Mouse (Mus musculus) left cerebral cortex, adult 18-20 months (tissue): ENCODE data around the gene Csrp1. TPM values are rescaled to one million over a fixed set of nuclear protein-coding genes. Genes with fewer than 3 reads are reported as not detected.

Source experiments
- DNase-seq, 2 experiments: peaks; one replicate each; pipeline ENCODE4 v3.0.0; 2021 to 2022; ENCODE audit warnings: low spot score in 2 of 2, mixed read lengths in 1 of 2
- long read RNA-seq, 2 experiments: library from polyadenylated mRNA; stranded (forward); transcript quantifications; one replicate each; pipeline ENCODE4 v2.0.0; 2021
- total RNA-seq, 2 experiments: library from RNA; stranded (reverse); gene quantifications; 2 replicates each; pipeline ENCODE4 v1.2.3; 2021

Csrp1 gene
- total RNA-seq = 100 to 1,000 TPM; 219 to 238 TPM
- long read RNA-seq, experiment 1, transcript Csrp1-201 (6 exons, 1,823 nt) = major isoform, 103 of 114 reads
- long read RNA-seq, experiment 1, partial matches to known transcripts = 8 of 114 reads
- long read RNA-seq, experiment 1, other reads (novel, unspliced or antisense) = 3 of 114 reads
- long read RNA-seq, experiment 2, transcript Csrp1-201 (6 exons, 1,823 nt) = major isoform, 82 of 99 reads
- long read RNA-seq, experiment 2, partial matches to known transcripts = 15 of 99 reads
- long read RNA-seq, experiment 2, other reads (novel, unspliced or antisense) = 2 of 99 reads

DNA sequence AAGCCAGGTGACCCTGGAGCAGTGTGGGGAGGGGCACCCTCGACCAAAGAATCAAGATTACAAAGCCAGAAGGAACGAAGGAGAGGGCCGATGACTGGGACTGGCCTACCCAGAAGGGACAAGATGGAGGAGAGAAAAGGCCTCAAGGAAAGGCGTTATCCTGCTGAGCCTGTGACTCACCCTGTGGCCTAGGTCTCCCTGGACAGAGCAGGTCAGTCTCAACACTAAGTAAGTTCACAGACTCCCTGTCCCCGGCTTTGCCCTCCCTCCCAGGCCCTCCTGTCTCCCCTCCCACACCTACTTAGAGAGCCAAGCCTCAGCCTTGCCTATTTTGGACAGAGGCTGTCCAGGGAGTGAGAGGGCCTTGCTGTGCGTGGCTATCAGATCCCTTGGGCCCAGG lies at the start of gene Csrp1:
TSS of gene Csrp1 (plus strand) at position 79 of the 400 bp plus-strand sequence.
- DNase-seq = no peak

DNA sequence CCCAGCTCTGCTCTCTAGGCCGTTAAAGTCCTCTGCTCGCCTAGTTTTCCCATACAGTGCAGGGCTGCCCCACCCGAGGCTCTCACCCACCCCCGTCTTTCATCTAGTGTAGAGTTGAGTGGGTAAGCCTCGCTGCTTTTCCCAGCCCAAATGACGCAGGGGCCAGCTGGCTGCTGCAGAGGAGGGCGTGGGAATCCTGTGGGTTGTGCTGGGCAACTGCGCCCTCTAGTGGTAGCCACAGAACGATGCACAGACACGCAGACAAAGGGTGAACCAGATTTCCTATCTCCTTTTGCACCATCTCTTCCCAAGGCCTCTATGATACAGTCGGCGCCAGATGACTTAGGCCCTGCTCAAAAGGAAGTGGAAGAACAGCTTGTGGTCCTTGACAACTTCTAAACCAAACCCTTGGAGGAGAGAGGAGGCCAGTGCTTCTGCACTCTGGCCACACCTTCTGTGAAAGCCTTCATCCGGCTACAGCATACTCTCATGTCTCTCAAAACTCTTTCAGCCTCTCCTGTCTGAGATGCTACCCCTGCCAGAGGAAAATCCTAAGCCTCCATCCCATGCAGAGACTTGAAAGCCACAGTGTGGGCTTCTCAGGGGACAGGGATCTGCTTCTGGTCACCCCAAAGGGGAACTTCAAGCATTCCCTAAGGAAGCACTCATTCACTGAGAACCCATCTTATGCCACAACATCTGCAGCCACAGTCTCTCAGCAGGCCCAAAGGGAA lies 49.3 kb upstream of the Csrp1 start:
- DNase-seq = peak; percentile 92

DNA sequence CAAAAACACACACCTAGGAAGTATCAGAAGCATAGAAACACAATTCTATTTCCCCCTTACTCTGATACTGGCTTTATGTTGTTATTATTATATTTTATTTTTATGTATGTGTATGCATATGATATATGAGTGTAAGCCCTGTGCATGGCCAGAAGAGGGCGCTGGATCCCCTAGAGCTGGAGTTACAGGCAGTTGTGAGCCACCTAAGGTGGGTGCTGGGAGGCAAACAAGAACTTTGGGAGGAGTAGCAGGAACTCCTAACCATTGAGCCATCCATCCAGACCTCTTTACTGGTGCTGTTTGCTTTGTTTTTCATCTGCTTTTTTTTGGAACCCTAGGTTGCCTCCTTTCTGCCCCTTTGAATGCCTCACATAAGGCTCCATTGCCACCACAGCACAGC lies 48.5 kb upstream of the Csrp1 start:
- DNase-seq = no peak

DNA sequence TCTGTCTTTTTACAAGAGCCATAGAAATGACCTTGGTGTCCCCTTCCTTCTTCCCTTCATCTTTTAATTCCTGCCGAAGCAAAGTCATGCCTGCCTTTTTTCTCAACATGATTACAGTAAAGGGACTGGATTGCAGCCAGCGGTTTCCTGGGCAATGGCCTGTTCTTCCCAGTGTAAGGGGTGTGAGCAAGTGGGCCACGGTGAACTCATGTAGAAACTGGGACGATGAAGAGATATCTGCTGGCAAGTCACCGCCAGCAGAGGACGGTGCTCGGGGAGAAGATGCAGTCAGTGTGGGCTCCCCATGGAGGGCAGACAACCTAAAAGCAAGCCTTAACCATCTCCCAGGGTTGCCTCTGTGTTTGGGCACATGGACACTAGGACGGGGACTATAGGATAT lies 47.9 kb upstream of the Csrp1 start:
- DNase-seq = no peak

DNA sequence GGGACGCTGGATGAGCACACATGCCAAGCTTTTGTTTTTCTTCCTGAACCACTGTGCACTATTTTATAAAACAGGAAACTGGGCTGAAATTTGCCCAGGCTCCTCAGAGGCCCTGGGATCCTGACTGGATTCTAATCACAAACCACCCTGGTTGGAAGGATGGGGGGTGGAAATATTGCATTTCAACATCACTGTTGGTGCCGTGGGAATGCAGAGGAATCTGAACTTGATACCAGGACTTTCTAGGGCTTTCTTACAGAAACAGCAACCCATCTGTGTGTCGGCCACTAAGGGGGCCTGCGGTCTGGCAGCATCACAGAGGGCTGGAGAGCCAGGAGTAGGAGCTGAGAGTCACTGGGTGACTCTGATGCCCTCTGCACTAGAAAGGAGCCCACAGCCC lies 47.5 kb upstream of the Csrp1 start:
- DNase-seq = no peak

DNA sequence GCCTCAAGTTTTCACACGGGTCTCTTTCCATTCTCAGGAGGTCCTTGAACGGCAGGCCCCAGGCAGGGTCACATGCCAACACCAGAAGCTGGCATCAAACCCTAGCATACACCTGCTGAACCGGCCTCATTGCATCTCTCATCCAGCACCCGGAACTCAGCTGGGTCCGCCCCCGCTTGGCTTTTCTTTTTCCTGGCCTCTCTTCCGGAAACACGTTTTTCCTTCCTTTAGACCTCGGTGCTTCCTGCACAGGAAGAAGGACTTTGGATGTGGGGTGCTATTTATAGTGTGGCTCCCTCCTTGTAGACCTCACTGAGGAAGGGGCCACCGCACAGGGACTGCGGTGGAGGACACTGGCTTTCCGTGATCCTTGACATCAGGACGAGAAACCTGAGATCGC lies 46.4 kb upstream of the Csrp1 start:
- no peak for DNase-seq

DNA sequence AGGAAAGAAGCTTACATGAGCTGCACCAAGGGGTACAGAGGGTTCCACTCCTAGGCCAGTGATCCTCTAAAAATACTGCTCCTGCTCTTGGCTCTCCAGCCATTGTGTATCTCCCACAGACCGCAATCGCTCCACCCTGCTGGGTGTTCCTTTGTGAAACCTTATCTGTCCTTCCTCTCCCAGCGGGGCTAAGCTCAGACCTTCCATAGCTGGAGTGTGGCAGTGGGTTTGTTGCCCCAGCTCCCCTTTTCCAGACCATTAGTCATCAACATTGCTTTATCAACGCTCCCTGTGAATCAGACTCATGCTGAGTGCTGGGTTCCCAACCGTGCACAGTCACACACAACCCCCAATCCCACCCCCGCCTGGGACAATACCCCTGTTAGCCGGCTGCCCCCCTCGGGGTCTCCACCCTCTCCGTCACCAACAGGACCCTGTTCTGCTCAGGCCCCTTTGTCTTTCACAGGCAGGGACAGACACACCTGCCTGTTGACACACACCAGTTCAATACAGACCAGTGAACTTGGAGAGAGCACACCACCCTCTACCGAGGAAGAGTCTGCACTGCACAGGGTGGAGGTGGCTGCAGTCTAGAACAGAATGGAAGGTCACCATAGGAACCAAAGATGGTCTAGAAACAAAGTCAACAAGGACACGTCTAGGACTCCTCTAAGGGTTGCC lies 44.3 kb upstream of the Csrp1 start:
- no peak for DNase-seq

DNA sequence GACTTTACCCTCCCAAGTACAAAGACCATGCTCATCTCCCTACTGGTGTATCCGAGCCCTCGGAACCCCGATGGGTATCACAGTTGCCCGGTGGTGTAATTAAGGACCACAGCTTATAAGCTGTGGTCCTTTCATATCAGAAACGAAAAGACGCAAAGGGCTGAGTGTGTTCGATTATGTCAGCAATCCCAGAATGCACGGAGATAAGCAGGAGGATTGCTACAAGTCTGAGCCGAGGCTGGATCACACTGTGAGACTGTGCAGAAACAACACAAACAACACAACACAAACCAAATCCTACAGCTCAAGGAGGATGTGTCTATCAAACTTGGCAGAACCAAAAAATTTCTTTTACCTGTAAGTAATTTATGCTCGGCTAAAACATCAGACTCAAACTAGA lies 43.6 kb upstream of the Csrp1 start:
- no peak for DNase-seq

DNA sequence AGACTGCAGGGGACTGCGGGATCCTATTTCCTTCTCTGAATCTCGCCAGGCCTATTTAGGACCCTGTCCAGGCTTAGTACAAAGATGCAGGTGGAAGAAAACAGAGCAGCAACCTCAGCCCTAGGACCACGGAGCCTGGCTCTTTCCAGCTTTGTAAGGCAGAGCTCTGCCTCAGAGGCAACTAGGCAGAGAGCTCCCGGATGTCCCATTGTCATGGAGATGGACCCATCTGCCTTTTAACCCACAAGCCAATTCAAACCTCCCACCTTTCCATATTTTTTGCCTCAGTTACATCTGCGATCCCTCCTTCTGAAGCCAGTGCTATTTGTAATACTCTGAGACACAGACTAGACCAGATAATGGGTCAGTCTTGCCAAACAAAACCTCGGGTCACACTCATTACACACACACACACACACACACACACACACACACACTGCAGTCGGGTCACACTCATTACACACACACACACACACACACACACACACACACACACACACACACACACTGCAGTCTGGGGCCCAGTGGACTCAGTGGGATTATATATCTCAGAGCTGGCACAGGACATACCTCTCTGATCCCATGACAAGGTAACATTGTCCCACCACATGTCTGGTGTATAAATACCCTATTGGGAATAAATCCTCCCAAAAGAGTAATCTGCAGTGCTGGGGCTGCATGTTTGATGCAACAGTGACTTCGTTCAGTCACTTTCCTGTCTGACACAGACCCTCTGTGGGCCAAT lies 42.8 kb upstream of the Csrp1 start:
- DNase-seq = no peak

DNA sequence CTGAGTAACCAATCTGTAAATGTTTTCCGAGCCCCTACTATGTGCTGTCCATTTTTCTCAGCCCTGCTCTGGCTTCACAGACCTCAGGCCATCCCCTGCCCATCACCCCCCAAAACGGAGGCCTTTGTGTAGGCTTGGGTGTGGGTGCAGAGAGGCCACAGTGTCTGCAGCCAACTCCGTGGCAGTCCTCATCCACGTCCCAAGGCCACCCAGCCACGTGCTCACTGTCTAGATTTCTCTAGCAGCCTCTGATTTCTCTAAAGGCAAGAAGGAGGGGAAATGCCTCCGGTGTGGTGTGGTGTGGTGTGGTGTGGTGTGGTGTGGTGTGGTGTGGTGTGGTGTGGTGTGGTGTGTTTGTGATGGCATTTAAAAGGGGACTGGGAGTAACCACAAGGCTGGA lies 41.7 kb upstream of the Csrp1 start:
- no peak for DNase-seq

DNA sequence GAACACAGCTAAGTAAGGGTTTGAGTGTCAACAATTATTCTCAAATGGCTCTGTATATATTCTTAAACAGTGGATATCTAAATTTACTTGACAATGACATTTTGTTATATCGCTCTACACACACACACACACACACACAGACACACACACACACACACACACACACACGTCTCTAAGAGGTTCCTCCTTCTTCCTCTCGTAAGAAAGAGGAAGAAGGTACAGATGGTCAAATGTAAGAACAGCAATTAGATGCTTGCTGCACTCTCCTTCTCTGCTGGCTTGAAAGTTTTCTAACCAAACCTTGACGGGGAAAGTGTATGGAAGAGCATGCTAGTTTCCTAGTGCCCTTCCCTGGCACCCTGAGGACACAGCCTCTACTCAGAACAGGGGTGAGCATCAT lies 39.1 kb upstream of the Csrp1 start:
- no peak for DNase-seq

DNA sequence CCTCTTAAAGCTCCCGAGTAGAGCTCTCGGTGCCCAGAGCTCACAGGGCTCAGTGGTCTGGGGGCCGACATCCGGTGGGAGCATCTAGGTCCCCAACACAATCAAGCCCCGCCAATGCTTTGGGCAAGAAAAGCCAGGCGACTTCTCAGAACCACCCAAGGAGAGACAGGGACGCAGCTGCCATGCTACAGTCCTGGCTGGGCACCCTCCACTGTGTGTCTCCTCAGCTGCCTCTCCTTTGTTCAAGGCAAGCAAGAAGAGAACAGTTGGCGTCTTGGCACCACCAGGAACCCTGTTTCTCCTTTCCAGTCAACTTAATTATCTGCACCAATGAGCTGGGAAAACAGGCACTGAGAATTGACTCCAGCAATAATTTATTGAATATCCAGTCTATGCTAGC lies 38.7 kb upstream of the Csrp1 start:
- DNase-seq = no peak

DNA sequence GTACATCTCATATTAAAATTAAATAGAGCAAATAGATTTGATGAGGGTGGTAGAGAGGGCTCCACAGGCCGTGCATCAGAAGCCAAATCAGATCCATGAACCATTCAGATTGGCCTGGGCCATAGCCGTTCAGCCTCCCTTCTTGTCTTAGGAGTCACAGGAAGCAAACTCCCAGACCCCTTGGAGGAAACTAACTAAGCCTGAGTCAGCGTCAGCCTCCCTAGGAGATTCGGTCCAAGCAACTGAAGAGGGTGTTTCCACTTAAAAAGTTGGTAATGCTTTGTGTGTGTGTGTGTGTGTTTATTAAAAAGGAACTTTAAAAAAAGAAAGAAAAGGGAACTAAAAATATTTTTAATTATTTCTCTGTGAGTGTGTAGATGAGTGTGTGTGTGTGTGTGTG lies 35.0 kb upstream of the Csrp1 start:
- DNase-seq = no peak

DNA sequence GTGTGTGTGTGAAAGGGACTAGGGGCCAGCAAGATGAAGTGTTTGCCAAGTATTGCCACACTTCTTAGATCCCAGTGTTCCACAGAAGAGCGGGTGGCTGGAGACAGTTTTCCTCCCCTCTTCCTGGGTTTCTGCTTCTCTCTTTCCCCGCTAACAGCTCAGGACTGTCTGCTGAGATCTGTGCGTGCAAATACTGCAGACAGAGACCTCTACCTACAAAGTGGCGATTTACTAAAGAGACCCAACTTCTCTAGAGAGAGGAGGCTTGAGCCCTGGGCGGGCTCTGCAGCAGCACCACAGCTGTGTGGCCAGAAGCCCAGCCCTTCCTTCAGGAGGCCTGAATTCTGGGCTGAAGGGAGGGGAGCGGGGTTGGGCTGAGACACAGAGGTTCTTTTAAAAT lies 34.5 kb upstream of the Csrp1 start:
- no peak for DNase-seq

DNA sequence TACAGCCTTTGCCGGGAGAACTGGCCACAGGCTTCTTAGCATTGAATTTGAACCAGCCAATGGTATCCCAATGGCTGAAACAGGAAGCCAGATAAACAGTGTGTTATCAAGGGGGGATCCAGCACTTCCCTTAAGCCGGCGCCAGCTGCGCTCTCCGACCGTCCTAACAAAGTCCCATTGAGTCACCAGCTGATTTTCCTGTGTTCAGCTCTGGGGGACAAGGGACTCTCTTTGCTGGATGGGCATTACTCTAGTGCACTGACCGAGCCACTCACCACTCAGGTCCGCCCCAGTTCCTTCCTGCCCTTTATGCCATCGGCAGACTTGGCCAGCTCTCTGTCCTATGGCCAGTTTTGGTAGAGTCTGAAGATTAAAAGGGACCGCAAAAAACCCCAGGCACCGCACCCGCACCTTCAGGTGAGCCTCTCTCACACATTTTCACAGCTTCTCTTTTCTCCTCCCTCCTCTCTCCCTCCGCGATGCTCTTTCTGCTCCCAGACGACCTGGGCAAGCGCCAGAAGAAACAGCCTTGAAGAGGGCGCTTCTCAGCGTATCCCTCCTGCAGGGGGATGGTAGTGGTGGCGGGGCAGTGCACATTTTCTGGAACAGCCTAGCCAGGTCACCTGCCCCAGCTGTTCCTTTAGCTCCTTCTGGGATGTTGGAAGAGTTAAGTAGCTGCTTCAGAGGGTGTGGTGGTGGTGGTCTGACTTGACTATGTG lies 32.9 kb upstream of the Csrp1 start:
- no peak for DNase-seq

DNA sequence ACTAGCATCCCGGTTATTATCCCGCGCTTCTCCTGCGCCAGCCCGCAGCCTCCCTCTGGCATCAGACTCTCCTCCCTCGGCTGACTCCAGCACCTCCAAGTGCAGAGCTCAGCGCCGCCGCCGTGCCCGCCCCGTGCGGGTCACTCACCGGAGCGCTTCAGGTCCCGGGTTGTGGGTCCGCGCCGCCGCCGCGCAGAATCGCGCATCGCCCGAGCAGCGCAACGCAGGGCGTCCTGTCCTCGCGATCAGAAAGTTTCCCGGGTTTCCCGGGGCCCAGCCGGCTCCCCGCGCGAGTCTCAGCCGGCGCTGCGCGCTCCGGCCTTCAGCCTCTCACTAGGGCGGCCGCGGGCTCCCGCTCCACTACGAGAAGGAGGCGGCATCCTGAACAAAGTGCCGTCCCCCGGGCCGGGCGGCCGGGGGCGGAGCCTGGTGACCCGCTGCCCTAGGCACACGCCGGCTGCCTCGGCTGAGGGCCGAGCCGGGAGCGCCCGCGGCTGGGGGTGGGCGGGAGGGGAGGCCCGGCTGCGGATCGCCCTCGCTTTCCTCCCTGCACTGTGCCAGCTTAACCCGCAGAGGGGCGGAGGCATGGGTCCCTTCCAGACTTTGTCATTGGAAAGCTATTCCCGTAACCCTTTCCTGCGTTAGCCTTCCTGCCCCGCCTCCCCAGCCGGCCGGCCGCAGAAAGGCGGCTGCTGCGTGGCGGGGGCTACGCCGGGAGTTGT lies 31.9 kb upstream of the Csrp1 start:
- peak in 1 of 2 experiments; percentile 43 for DNase-seq

DNA sequence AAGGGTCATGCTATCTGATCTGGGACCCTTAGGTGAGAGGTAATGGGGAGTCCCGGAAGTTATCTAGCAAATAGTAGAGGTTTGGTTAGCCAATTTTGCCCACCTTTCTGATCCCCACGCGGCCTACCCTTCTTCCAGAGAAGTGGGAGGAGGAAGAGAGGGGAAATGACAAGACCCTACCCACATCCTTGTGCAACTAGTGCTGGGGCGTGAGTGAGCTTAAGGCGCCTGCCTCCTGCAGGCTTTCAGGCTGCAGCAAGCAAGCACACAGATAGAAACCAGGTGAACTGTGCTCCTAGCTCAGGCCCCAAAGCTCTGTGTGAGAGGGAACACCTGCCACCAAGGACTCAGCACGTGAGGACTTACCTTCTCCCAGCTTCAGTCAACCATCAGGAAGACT lies 31.2 kb upstream of the Csrp1 start:
- no peak for DNase-seq

DNA sequence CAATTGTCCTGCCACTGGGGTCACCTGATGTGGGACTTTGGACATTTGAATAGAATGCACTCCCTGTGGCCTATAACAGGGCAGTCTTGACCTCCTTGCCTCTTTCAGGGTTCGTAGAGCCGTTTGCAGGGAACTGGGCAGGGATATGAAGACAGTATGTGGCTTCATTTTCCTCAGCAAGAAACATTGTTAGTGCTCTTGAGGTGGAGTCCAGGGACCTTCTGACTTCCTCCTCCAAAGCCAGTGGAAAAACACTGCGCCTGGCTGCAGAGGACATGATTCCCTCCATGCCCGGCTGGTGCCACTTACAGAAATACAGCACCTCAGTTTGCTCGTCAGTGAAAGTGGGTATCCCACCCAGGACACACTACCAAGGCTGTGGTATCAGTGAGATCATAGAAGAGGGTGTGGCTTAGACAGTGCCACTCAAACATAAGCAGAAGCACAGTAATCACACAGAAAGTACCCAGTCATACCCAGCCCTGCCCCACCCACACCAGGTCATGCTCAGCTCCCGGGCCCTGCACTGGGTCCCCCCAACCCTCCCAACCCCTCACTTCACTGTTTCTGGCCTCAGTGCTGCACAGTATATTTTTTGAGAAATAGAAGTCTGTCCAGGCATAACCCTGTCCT lies 29.0 kb upstream of the Csrp1 start:
- no peak for DNase-seq

DNA sequence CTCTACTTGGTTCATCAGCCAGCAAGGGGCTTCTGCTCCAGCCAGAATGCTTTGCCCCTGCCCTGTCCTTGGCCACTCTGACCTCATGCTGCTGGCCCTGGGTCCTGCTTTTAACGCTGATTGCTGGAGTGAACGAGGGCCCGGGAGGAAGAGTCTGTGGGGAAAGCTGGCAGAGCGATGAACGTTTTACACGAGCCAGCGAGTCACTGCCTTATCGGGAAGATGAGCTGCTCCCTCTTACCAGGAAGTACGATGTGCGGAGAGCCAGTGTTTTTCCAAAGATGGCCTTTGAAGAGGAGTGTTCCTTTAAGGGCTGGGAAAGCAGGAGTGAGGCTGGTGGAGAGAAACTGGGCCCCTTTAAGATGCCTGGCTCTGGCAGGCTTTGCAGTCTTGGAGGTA lies 28.4 kb upstream of the Csrp1 start:
- DNase-seq = no peak

DNA sequence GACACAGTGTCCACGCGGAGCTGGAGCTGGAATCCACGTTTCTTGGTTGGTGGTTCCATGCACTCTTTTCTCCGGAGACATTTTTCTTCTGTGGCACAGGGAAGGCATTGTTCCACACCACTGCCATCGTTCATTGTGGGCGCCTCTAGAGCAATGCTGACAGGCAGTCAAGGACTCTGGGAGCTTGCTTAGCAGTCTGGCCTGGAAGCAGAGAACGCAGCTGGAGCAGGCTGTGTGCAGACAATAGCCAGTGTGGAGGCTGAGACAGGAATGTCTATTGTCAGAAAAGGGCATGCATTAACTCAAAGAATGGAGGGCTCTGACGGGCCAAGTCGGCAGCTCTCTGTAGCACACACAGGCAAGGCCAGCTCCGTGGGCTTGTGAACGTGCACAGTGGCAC lies 25.7 kb upstream of the Csrp1 start:
- DNase-seq = no peak
